Mouse (Mus musculus): ENCODE measurements around the gene Sgca. TPM values are rescaled to one million over a fixed set of nuclear protein-coding genes. Genes with fewer than 3 reads are reported as not detected.

The Sgca gene
- polyA plus RNA-seq, 1 experiment from 2014 or later = not detected

GRCm38 (mm10) chr11:94991641-94992479, 15.7 kb upstream of the Sgca start:
- Histone ChIP-seq H3K27ac (ENCODE audit: low read depth) (peak overlapping the region; percentile 96), H3K4me2 (peak overlapping the region; percentile 99), H3K4me3 (ENCODE audit: low read depth, low read length) (peak overlapping the region; percentile 89), H3K4me1 (ENCODE audit: insufficient read depth) (peaks cover 35% of the 10 kb centered on the region), H3K36me3 (ENCODE audit: insufficient read depth) (peaks cover 21% of the 10 kb centered on the region), H3K9ac (peak overlapping the region; percentile 87), H3K27me3 (ENCODE audit: insufficient read depth, low read length) (no peaks in the 10 kb centered on the region), H3K9me3 (ENCODE audit: low read depth, low read length) (no peaks in the 10 kb centered on the region)
- no peak for TF ChIP-seq CTCF (IDR thresholded peaks at IDR 0.05; ENCODE audit: low read depth)
- DNase-seq = peak; percentile 65
- WGBS = under 1% methylated on average over 97 of the region's 99 CpGs
- no peak for ATAC-seq (ENCODE audit: insufficient read depth)

GRCm38 (mm10) chr11:94990749-94991577, 14.8 kb upstream of the Sgca start, which contains the start of gene Ppp1r9b:
Gene Ppp1r9b (plus strand): TSS chr11:94991035.
- peaks cover 12% of the 10 kb centered on the region; the same call in 1 of the 2 replicates for H3K36me3 ChIP-seq (ENCODE audit: insufficient read depth)
- TF ChIP-seq CTCF (IDR thresholded peaks at IDR 0.05; ENCODE audit: low read depth) = peak; percentile 80
- H3K4me3 ChIP-seq (ENCODE audit: low read depth, low read length) = peak within 1 kb of the TSS; percentile 89
- H3K27me3 ChIP-seq (ENCODE audit: insufficient read depth, low read length) = no peaks in the 10 kb centered on the region
- WGBS = 1% methylated on average over 65 of the region's 69 CpGs
- H3K27ac ChIP-seq (ENCODE audit: low read depth) = peak within 1 kb of the TSS; percentile 96
- H3K9me3 ChIP-seq (ENCODE audit: low read depth, low read length) = no peaks in the 10 kb centered on the region
- peak within 1 kb of the TSS; percentile 99 for H3K4me2 ChIP-seq
- ATAC-seq (ENCODE audit: insufficient read depth) (peak; percentile 85), DNase-seq (peak; percentile 95)
- H3K4me1 ChIP-seq (ENCODE audit: insufficient read depth) = peaks cover 35% of the 10 kb centered on the region
- H3K9ac ChIP-seq = peak within 1 kb of the TSS; percentile 87

DNA sequence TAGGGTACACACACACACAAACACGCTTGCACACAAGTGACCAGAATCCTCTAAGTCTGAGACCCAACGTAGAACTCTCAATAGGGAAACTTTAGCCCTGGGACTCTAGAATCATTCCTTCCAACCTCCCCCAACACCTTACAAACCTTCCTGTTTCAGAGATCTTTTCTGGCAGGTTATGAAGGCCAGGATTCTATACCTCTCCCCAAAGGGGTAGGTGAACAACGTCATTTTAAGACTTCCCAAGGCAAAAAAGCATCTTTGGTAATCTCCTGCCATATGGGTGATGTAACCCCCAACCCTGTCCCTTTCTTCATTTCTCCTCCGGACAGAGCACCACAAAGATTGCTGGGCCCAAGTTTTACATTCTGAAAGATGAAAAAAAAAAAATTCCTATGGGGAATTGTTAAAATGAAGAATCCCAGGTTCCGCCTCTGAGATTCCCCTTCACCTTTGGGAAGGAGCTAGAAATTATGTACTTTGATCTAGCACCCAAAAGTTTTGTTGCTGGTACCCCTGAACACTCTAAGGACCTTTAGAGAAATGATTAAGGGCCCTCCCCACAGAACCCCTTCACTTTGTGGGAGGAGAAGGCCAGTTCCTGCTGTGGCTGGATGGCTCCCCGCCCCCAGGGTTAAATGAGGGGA, 14.1 kb upstream of the Sgca start:
- H3K9me3 ChIP-seq (ENCODE audit: low read depth, low read length) = no peaks in the 10 kb centered on the region
- peak overlapping the region; percentile 96 for H3K27ac ChIP-seq (ENCODE audit: low read depth)
- peak overlapping the region; percentile 87 for H3K9ac ChIP-seq
- ATAC-seq (ENCODE audit: insufficient read depth) (no peak), DNase-seq (no peak)
- peaks cover 34% of the 10 kb centered on the region for H3K4me1 ChIP-seq (ENCODE audit: insufficient read depth)
- H3K4me3 ChIP-seq (ENCODE audit: low read depth, low read length) = peak overlapping the region; percentile 89
- no peaks in the 10 kb centered on the region for H3K27me3 ChIP-seq (ENCODE audit: insufficient read depth, low read length)
- H3K4me2 ChIP-seq = peak overlapping the region; percentile 99
- 42% methylated on average over 6 of the region's 6 CpGs for WGBS
- peaks cover 6% of the 10 kb centered on the region; the same call in 1 of the 2 replicates for H3K36me3 ChIP-seq (ENCODE audit: insufficient read depth)
- no peak for TF ChIP-seq CTCF (IDR thresholded peaks at IDR 0.05; ENCODE audit: low read depth)

DNA sequence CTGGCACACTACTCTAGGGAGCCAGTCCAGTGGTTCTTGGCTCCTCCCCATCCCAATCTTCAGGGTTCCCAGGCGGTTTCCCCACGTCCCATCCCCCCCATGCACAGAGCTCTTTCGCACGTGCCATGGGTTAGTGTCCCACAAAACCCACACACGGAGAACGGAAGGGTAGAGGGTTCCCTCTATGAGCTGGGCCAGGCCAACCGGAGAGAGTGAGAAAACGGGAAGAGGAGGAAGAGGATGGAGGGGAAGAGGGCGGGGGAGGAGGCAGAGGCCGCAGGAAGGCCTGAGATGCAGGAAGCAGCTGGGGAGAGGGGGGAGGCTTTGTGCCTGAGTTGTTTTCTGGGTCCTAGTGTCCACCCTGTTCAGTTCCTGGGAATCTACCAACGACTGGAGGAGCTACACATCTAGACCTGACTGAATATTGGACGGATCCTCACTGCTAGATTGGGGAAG, 13.5 kb upstream of the Sgca start:
- WGBS = 1% methylated on average over 12 of the region's 12 CpGs
- peak overlapping the region; percentile 99 for H3K4me2 ChIP-seq
- peak; percentile 70 for ATAC-seq (ENCODE audit: insufficient read depth)
- TF ChIP-seq CTCF (IDR thresholded peaks at IDR 0.05; ENCODE audit: low read depth) = no peak
- no peaks in the 10 kb centered on the region for H3K27me3 ChIP-seq (ENCODE audit: insufficient read depth, low read length)
- peaks cover 27% of the 10 kb centered on the region for H3K4me1 ChIP-seq (ENCODE audit: insufficient read depth)
- H3K4me3 ChIP-seq (ENCODE audit: low read depth, low read length) = peak overlapping the region; percentile 89
- no peaks in the 10 kb centered on the region for H3K36me3 ChIP-seq (ENCODE audit: insufficient read depth)
- peak; percentile 94 for DNase-seq
- H3K27ac ChIP-seq (ENCODE audit: low read depth) = peak overlapping the region; percentile 96
- H3K9me3 ChIP-seq (ENCODE audit: low read depth, low read length) = no peaks in the 10 kb centered on the region
- peak overlapping the region; percentile 60 for H3K9ac ChIP-seq

DNA sequence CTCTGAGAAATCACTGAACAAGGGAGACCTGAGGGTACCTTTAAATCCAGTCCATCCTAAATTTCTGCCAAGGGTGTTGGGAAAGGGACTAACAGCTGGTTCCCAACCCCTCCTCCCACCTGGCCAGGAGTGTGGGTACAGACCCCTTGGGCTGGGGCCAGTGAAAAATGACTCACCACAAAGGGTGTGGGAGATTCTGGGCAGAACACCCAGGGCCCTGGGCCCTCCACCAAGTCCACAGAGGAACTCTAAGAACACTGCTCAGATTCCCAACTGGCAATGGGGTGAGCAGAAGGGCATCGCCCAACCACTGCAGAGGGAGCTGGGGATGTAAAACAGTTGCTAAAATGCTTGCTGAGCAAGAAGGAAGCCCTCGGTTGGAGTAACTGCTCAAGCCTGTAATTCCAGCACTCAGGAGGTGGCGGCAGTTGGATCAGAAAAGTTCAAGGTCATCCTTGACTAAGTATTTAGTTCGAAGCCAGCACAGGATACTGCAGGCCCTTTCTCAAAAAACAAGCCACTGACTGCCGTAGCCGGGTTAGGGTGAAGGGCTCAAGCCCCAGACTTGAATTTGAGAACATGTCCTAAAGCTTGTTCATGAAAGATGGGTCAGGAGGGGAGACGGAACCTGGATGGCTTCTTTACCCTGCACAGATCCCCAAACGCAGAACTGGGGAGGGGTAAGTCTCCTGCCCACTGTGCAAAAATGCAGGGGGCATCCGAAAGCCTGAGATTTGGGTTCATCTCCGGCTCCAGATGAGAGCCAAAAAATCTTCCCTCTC, 12.8 kb upstream of the Sgca start:
- H3K27me3 ChIP-seq (ENCODE audit: insufficient read depth, low read length) = no peaks in the 10 kb centered on the region
- DNase-seq (peak; percentile 49), ATAC-seq (ENCODE audit: insufficient read depth) (no peak)
- peak overlapping the region; percentile 96 for H3K27ac ChIP-seq (ENCODE audit: low read depth)
- WGBS = 15% methylated on average over 10 of the region's 10 CpGs
- no peaks in the 10 kb centered on the region for H3K36me3 ChIP-seq (ENCODE audit: insufficient read depth)
- peak overlapping the region; percentile 60 for H3K9ac ChIP-seq
- TF ChIP-seq CTCF (IDR thresholded peaks at IDR 0.05; ENCODE audit: low read depth) = no peak
- H3K4me2 ChIP-seq = peak overlapping the region; percentile 99
- peaks cover 25% of the 10 kb centered on the region for H3K4me1 ChIP-seq (ENCODE audit: insufficient read depth)
- H3K9me3 ChIP-seq (ENCODE audit: low read depth, low read length) = no peaks in the 10 kb centered on the region
- H3K4me3 ChIP-seq (ENCODE audit: low read depth, low read length) = peak overlapping the region; percentile 89

- H3K4me1 ChIP-seq (ENCODE audit: insufficient read depth) = peaks cover 21% of the 10 kb centered on the region
- 77% methylated on average over 8 of the region's 8 CpGs for WGBS
- ATAC-seq (ENCODE audit: insufficient read depth) = no peak
- no peaks in the 10 kb centered on the region for H3K9me3 ChIP-seq (ENCODE audit: low read depth, low read length)
- no peak overlapping the region for H3K9ac ChIP-seq
- no peak overlapping the region; the same call in 1 of the 2 replicates for H3K27ac ChIP-seq (ENCODE audit: low read depth)
- no peaks in the 10 kb centered on the region for H3K36me3 ChIP-seq (ENCODE audit: insufficient read depth)
- H3K27me3 ChIP-seq (ENCODE audit: insufficient read depth, low read length) = no peaks in the 10 kb centered on the region
- H3K4me3 ChIP-seq (ENCODE audit: low read depth, low read length) = no peak overlapping the region
- no peak for DNase-seq
- H3K4me2 ChIP-seq = no peak overlapping the region
- TF ChIP-seq CTCF (IDR thresholded peaks at IDR 0.05; ENCODE audit: low read depth) = no peak
Measured at GRCm38 (mm10) chr11:94987851-94988250, 11.7 kb upstream of the Sgca start.
